Mouse (Mus musculus): ENCODE measurements around the gene Arhgef40. TPM values are rescaled to one million over a fixed set of nuclear protein-coding genes. Genes with fewer than 3 reads are reported as not detected.

The Arhgef40 gene
- polyA plus RNA-seq, 1 experiment = 48.0 TPM

GRCm38 (mm10) chr14:51967400-51967799 is 17.1 kb upstream of the Arhgef40 start:
- H3K27ac ChIP-seq (ENCODE audit: insufficient read depth, low read length) = no peak overlapping the region
- DNase-seq = no peak
- TF ChIP-seq POLR2A (IDR thresholded peaks at IDR 0.05; ENCODE audit: borderline replicate concordance, insufficient read depth, low read length) (no peak), CTCF (IDR thresholded peaks at IDR 0.05; ENCODE audit: borderline replicate concordance, insufficient read depth, low read depth, low read length) (no peak)
- H3K4me3 ChIP-seq (replicated peaks; ENCODE audit: insufficient read depth, low read depth, low read length) = no peak overlapping the region
- no peaks in the 10 kb centered on the region for H3K4me1 ChIP-seq (ENCODE audit: control insufficient read depth, insufficient read depth, low read length)
- no peaks in the 10 kb centered on the region for H3K27me3 ChIP-seq (ENCODE audit: control insufficient read depth, insufficient read depth, low read length)
- 73% methylated on average over 3 of the region's 3 CpGs for WGBS

GRCm38 (mm10) chr14:51979252-51979651 is 5.3 kb upstream of the Arhgef40 start:
- WGBS = 94% methylated on average over 3 of the region's 3 CpGs
- TF ChIP-seq POLR2A (IDR thresholded peaks at IDR 0.05; ENCODE audit: borderline replicate concordance, insufficient read depth, low read length) = no peak
- TF ChIP-seq CTCF (IDR thresholded peaks at IDR 0.05; ENCODE audit: borderline replicate concordance, insufficient read depth, low read depth, low read length) = no peak
- no peak for DNase-seq
- Histone ChIP-seq H3K4me3 (replicated peaks; ENCODE audit: insufficient read depth, low read depth, low read length) (no peak overlapping the region), H3K27me3 (ENCODE audit: control insufficient read depth, insufficient read depth, low read length) (no peaks in the 10 kb centered on the region), H3K27ac (ENCODE audit: insufficient read depth, low read length) (no peak overlapping the region), H3K4me1 (ENCODE audit: control insufficient read depth, insufficient read depth, low read length) (no peaks in the 10 kb centered on the region)

- 79% methylated on average over 4 of the region's 4 CpGs for WGBS
- TF ChIP-seq POLR2A (IDR thresholded peaks at IDR 0.05; ENCODE audit: borderline replicate concordance, insufficient read depth, low read length) (no peak), CTCF (IDR thresholded peaks at IDR 0.05; ENCODE audit: borderline replicate concordance, insufficient read depth, low read depth, low read length) (no peak)
- no peak for DNase-seq
- H3K27ac ChIP-seq (ENCODE audit: insufficient read depth, low read length) = no peak overlapping the region
- no peak overlapping the region for H3K4me3 ChIP-seq (replicated peaks; ENCODE audit: insufficient read depth, low read depth, low read length)
- H3K27me3 ChIP-seq (ENCODE audit: control insufficient read depth, insufficient read depth, low read length) = no peaks in the 10 kb centered on the region
- H3K4me1 ChIP-seq (ENCODE audit: control insufficient read depth, insufficient read depth, low read length) = no peaks in the 10 kb centered on the region
These were observed 1.3 kb upstream of the Arhgef40 start for GRCm38 (mm10) chr14:51983251-51983650.

- TF ChIP-seq POLR2A (IDR thresholded peaks at IDR 0.05; ENCODE audit: borderline replicate concordance, insufficient read depth, low read length) (no peak), CTCF (IDR thresholded peaks at IDR 0.05; ENCODE audit: borderline replicate concordance, insufficient read depth, low read depth, low read length) (no peak)
- H3K4me1 ChIP-seq (ENCODE audit: control insufficient read depth, insufficient read depth, low read length) = no peaks in the 10 kb centered on the region
- H3K27ac ChIP-seq (ENCODE audit: insufficient read depth, low read length) = no peak overlapping the region
- 54% methylated on average over 10 of the region's 10 CpGs for WGBS
- H3K4me3 ChIP-seq (replicated peaks; ENCODE audit: insufficient read depth, low read depth, low read length) = peak overlapping the region; percentile 88
- no peaks in the 10 kb centered on the region for H3K27me3 ChIP-seq (ENCODE audit: control insufficient read depth, insufficient read depth, low read length)
- no peak for DNase-seq
These were observed 668 bp upstream of the Arhgef40 start for GRCm38 (mm10) chr14:51983855-51984246.

- DNase-seq = peak; percentile 66 to 75
- H3K27me3 ChIP-seq (ENCODE audit: control insufficient read depth, insufficient read depth, low read length) = no peaks in the 10 kb centered on the region
- 7% methylated on average over 27 of the region's 27 CpGs for WGBS
- no peaks in the 10 kb centered on the region for H3K4me1 ChIP-seq (ENCODE audit: control insufficient read depth, insufficient read depth, low read length)
- H3K27ac ChIP-seq (ENCODE audit: insufficient read depth, low read length) = peak overlapping the region; percentile 56
- peak overlapping the region; percentile 88 for H3K4me3 ChIP-seq (replicated peaks; ENCODE audit: insufficient read depth, low read depth, low read length)
- TF ChIP-seq CTCF (IDR thresholded peaks at IDR 0.05; ENCODE audit: borderline replicate concordance, insufficient read depth, low read depth, low read length) (no peak), POLR2A (IDR thresholded peaks at IDR 0.05; ENCODE audit: borderline replicate concordance, insufficient read depth, low read length) (no peak)
These were observed 1.0 kb downstream of the Arhgef40 start for GRCm38 (mm10) chr14:51985301-51986152.

GRCm38 (mm10) chr14:51986153-51986505 is 1.6 kb downstream of the Arhgef40 start:
- TF ChIP-seq CTCF (IDR thresholded peaks at IDR 0.05; ENCODE audit: borderline replicate concordance, insufficient read depth, low read depth, low read length) (no peak), POLR2A (IDR thresholded peaks at IDR 0.05; ENCODE audit: borderline replicate concordance, insufficient read depth, low read length) (no peak)
- H3K4me1 ChIP-seq (ENCODE audit: control insufficient read depth, insufficient read depth, low read length) = no peaks in the 10 kb centered on the region
- no peak for DNase-seq
- H3K27me3 ChIP-seq (ENCODE audit: control insufficient read depth, insufficient read depth, low read length) = no peaks in the 10 kb centered on the region
- peak overlapping the region; percentile 88 for H3K4me3 ChIP-seq (replicated peaks; ENCODE audit: insufficient read depth, low read depth, low read length)
- no peak overlapping the region for H3K27ac ChIP-seq (ENCODE audit: insufficient read depth, low read length)
- WGBS = 40% methylated on average over 7 of the region's 7 CpGs

- no peaks in the 10 kb centered on the region for H3K27me3 ChIP-seq (ENCODE audit: control insufficient read depth, insufficient read depth, low read length)
- no peak for DNase-seq
- TF ChIP-seq POLR2A (IDR thresholded peaks at IDR 0.05; ENCODE audit: borderline replicate concordance, insufficient read depth, low read length) (no peak), CTCF (IDR thresholded peaks at IDR 0.05; ENCODE audit: borderline replicate concordance, insufficient read depth, low read depth, low read length) (no peak)
- H3K4me3 ChIP-seq (replicated peaks; ENCODE audit: insufficient read depth, low read depth, low read length) = no peak overlapping the region
- H3K4me1 ChIP-seq (ENCODE audit: control insufficient read depth, insufficient read depth, low read length) = no peaks in the 10 kb centered on the region
- WGBS = 74% methylated on average over 6 of the region's 6 CpGs
- no peak overlapping the region for H3K27ac ChIP-seq (ENCODE audit: insufficient read depth, low read length)
These were observed 2.7 kb downstream of the Arhgef40 start for GRCm38 (mm10) chr14:51987177-51987576.

GRCm38 (mm10) chr14:51988731-51989130 is 4.2 kb downstream of the Arhgef40 start:
- 67% methylated on average over 12 of the region's 12 CpGs for WGBS
- Histone ChIP-seq H3K4me3 (replicated peaks; ENCODE audit: insufficient read depth, low read depth, low read length) (no peak overlapping the region), H3K4me1 (ENCODE audit: control insufficient read depth, insufficient read depth, low read length) (no peaks in the 10 kb centered on the region), H3K27ac (ENCODE audit: insufficient read depth, low read length) (no peak overlapping the region), H3K27me3 (ENCODE audit: control insufficient read depth, insufficient read depth, low read length) (no peaks in the 10 kb centered on the region)
- TF ChIP-seq CTCF (IDR thresholded peaks at IDR 0.05; ENCODE audit: borderline replicate concordance, insufficient read depth, low read depth, low read length) (no peak), POLR2A (IDR thresholded peaks at IDR 0.05; ENCODE audit: borderline replicate concordance, insufficient read depth, low read length) (no peak)
- no peak for DNase-seq

All from cerebellum, adult 2 months (tissue).